Mouse (Mus musculus): ENCODE data around the gene Lrrc56. TPM values are rescaled to one million over a fixed set of nuclear protein-coding genes. Genes with fewer than 3 reads are reported as not detected.

The Lrrc56 gene
- 3.8 and 4.3 TPM in 2 replicates for polyA plus RNA-seq (2014; fragmentation: Nextera tagmentation; extraction: Ambion mirVana)

DNA sequence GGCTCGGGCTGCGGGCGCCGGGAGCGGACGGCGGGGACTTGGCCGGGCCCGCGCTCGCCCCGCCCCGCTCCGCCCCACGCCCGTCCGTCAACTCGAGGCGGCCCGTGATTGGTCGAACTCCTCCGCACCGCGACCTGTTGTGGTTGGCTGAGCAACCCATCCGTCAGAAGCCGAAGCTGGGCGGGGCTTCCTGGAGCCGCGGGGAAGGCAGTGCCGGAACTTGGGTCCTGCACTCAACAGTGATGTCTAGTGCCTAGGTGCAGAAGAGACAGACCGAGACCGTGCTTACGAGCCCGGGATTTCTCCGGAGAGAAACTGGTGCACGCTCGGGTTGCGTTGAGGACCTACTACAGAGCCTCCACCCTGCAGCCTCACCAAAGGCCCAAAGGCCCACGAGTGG is at the start of gene Lrrc56, which contains the start of gene Hras:
Lrrc56 (plus strand) TSS at position 210 of the 400 bp plus-strand sequence.
Hras (minus strand) TSS at position 58 of the 400 bp plus-strand sequence.
- peak; percentile 99 for DNase-seq
- TF ChIP-seq CTCF (IDR thresholded peaks at IDR 0.05; ENCODE audit: low read depth) = no peak
- Histone ChIP-seq H3K9me3 (ENCODE audit: low read depth, low read length) (no peaks in the 10 kb centered on the region), H3K4me1 (ENCODE audit: insufficient read depth) (peaks cover 10% of the 10 kb centered on the region), H3K36me3 (ENCODE audit: insufficient read depth) (peaks cover 34% of the 10 kb centered on the region), H3K27ac (ENCODE audit: low read depth) (peak within 1 kb of the TSS; percentile 83), H3K4me2 (peak within 1 kb of the TSS; percentile 99), H3K4me3 (ENCODE audit: low read depth, low read length) (peak within 1 kb of the TSS; percentile 94), H3K9ac (peak within 1 kb of the TSS; percentile 86), H3K27me3 (ENCODE audit: insufficient read depth, low read length) (no peaks in the 10 kb centered on the region)
- WGBS = under 1% methylated on average over 39 of the region's 39 CpGs
- peak; percentile 95 for ATAC-seq (ENCODE audit: insufficient read depth)

DNA sequence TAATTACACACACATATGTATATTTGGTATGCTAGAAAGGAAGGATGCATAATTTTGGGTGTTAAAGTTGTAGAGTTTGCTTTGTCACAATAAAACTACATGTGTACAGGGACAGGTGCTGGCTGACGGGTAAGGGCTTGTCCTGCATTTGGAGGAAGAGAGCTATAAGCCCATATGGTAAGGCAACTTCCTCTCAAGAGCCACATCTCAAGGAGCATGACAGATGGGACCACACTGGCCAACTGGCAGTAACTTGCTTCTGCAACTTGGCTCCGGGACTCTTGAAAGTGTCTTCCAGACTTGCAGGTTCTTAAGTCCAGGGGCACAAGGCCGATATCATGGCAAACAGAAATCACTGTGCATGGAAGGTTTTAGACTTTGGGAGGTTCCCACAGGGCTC is 49.3 kb upstream of the Lrrc56 start:
- no peak for TF ChIP-seq CTCF (IDR thresholded peaks at IDR 0.05; ENCODE audit: low read depth)
- no peaks in the 10 kb centered on the region for H3K4me1 ChIP-seq (ENCODE audit: insufficient read depth)
- H3K9me3 ChIP-seq (ENCODE audit: low read depth, low read length) = no peaks in the 10 kb centered on the region
- no peak overlapping the region for H3K27ac ChIP-seq (ENCODE audit: low read depth)
- no peak overlapping the region for H3K9ac ChIP-seq
- WGBS = 84% methylated on average over 3 of the region's 3 CpGs
- DNase-seq = no peak
- peaks cover 48% of the 10 kb centered on the region for H3K36me3 ChIP-seq (ENCODE audit: insufficient read depth)
- no peak overlapping the region for H3K4me3 ChIP-seq (ENCODE audit: low read depth, low read length)
- H3K27me3 ChIP-seq (ENCODE audit: insufficient read depth, low read length) = no peaks in the 10 kb centered on the region
- no peak overlapping the region for H3K4me2 ChIP-seq
- ATAC-seq (ENCODE audit: insufficient read depth) = no peak

DNA sequence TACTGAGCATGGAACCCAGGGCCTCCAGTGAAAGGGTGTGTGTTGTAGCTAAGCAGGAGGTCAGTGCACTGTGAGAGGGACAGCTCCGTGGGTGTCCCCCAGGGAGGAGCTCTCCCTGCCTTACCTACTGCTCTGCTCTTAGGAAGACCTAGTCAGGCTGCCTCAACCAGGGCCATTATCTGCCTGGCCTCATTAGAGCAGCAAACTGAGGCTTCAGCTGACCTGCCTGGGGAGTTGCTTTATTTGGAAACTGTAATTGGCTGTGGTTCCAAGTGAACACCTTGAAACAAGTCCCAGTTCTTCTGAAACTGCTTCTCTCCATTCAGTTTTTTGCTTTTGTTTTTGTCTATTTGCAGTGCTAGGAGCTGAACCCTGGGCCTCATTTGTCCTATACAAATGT is 48.6 kb upstream of the Lrrc56 start:
- H3K9ac ChIP-seq = no peak overlapping the region
- no peaks in the 10 kb centered on the region for H3K27me3 ChIP-seq (ENCODE audit: insufficient read depth, low read length)
- ATAC-seq (ENCODE audit: insufficient read depth) (no peak), DNase-seq (no peak)
- no peaks in the 10 kb centered on the region for H3K4me1 ChIP-seq (ENCODE audit: insufficient read depth)
- H3K9me3 ChIP-seq (ENCODE audit: low read depth, low read length) = no peaks in the 10 kb centered on the region
- no peak overlapping the region for H3K4me2 ChIP-seq
- no peak for TF ChIP-seq CTCF (IDR thresholded peaks at IDR 0.05; ENCODE audit: low read depth)
- WGBS = 64% methylated on average over 1 of the region's 1 CpGs
- no peak overlapping the region for H3K27ac ChIP-seq (ENCODE audit: low read depth)
- peaks cover 48% of the 10 kb centered on the region for H3K36me3 ChIP-seq (ENCODE audit: insufficient read depth)
- H3K4me3 ChIP-seq (ENCODE audit: low read depth, low read length) = no peak overlapping the region

DNA sequence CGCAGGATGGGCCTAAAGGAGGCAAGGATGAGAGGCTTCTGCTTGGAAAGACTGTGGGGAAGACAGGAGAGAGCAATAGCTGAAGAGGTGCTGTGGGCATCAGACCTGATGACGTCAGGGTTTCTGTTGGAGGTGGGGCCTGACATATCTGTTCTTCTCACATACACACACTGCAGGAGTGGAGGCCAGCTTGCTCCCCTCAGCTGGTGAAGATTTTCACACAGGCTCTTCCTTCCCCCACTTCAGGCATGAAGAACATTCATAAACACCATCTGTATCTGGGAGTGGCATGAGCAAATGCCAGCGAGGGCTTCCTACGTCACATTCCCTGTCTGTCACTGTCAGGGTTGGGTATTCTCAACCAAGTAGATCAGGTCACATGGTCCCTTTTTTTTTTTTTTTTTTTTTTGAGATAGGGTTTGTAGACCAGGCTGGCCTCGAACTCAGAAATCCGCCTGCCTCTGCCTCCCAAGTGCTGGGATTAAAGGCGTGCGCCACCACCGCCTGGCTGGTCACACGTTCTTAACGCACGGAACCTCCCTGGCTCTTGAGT is 47.8 kb upstream of the Lrrc56 start:
- Histone ChIP-seq H3K27ac (ENCODE audit: low read depth) (no peak overlapping the region), H3K9me3 (ENCODE audit: low read depth, low read length) (no peaks in the 10 kb centered on the region), H3K9ac (no peak overlapping the region), H3K4me1 (ENCODE audit: insufficient read depth) (no peaks in the 10 kb centered on the region), H3K27me3 (ENCODE audit: insufficient read depth, low read length) (no peaks in the 10 kb centered on the region), H3K4me3 (ENCODE audit: low read depth, low read length) (no peak overlapping the region), H3K36me3 (ENCODE audit: insufficient read depth) (peaks cover 55% of the 10 kb centered on the region), H3K4me2 (no peak overlapping the region)
- ATAC-seq (ENCODE audit: insufficient read depth) (0 out of 2 replicates have a peak, but pooled peaks have one; percentile 31), DNase-seq (no peak)
- no peak for TF ChIP-seq CTCF (IDR thresholded peaks at IDR 0.05; ENCODE audit: low read depth)
- 91% methylated on average over 12 of the region's 12 CpGs for WGBS

DNA sequence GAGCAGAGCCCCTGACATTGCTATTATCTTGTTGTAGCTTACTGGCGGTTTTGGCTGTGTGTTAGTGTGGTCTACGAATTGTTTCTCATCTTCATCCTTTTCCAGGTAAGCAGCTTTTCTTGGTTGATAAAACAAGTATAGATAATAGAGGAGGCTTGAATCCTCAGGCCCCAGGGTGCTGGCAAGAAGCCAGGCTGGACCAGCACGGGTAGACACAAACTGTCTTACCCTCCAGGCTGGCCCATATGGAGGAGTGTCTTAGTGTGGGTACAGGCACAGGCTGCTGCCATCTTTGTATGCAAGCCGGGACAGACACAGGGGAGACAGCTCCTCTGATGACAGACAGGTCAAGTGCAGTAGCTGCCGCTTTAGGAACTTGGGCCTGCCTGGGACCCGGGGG is 46.9 kb upstream of the Lrrc56 start:
- DNase-seq = no peak
- no peak overlapping the region for H3K4me2 ChIP-seq
- no peak overlapping the region for H3K9ac ChIP-seq
- H3K4me1 ChIP-seq (ENCODE audit: insufficient read depth) = no peaks in the 10 kb centered on the region
- peaks cover 60% of the 10 kb centered on the region for H3K36me3 ChIP-seq (ENCODE audit: insufficient read depth)
- no peak overlapping the region for H3K27ac ChIP-seq (ENCODE audit: low read depth)
- H3K4me3 ChIP-seq (ENCODE audit: low read depth, low read length) = no peak overlapping the region
- ATAC-seq (ENCODE audit: insufficient read depth) = no peak
- no peak for TF ChIP-seq CTCF (IDR thresholded peaks at IDR 0.05; ENCODE audit: low read depth)
- no peaks in the 10 kb centered on the region for H3K27me3 ChIP-seq (ENCODE audit: insufficient read depth, low read length)
- H3K9me3 ChIP-seq (ENCODE audit: low read depth, low read length) = no peaks in the 10 kb centered on the region
- WGBS = 81% methylated on average over 6 of the region's 6 CpGs

DNA sequence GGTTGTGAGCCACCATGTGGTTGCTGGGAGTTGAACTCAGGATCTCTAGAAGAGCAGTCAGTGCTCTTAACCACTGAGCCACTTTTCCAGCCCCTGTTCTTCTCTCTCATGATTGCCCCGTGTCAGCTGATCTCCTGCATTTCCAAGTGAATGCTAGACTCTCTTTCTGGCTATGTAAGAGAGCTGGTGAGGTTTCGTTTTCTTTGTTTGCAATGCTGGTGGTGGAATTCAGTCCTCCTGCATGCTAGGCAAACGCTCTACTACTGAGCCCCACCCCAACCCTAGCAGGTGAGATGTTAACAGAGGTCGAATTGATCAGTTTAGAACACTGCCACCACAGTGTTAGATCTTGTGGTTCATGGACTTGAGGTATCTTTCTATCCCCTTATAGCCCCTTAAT is 45.3 kb upstream of the Lrrc56 start:
- no peak overlapping the region for H3K4me3 ChIP-seq (ENCODE audit: low read depth, low read length)
- no peak overlapping the region for H3K9ac ChIP-seq
- H3K27ac ChIP-seq (ENCODE audit: low read depth) = no peak overlapping the region
- H3K36me3 ChIP-seq (ENCODE audit: insufficient read depth) = peaks cover 62% of the 10 kb centered on the region
- TF ChIP-seq CTCF (IDR thresholded peaks at IDR 0.05; ENCODE audit: low read depth) = no peak
- no peaks in the 10 kb centered on the region for H3K9me3 ChIP-seq (ENCODE audit: low read depth, low read length)
- no peaks in the 10 kb centered on the region for H3K27me3 ChIP-seq (ENCODE audit: insufficient read depth, low read length)
- no peak overlapping the region for H3K4me2 ChIP-seq
- H3K4me1 ChIP-seq (ENCODE audit: insufficient read depth) = no peaks in the 10 kb centered on the region
- no peak for ATAC-seq (ENCODE audit: insufficient read depth)
- 65% methylated on average over 4 of the region's 4 CpGs for WGBS
- DNase-seq = no peak

DNA sequence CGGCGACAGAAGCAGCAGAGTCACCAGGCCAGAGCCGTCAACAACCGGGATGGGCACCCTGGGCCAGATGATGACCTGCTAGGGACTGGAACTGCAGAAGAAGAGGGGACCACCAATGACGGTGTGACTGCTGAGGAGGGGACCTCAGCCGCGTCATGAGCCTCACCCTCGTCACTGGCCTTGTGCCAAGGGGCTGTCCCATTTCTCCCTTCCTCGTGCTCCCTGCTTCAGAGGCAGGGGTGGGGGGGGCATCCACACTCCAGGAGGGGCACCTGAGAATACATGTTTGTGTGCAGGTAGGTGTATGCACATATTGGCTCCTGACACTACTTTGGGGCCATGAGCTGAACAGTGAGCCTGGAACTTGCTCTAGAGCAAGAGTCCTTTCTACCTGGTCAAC is 38.6 kb upstream of the Lrrc56 start:
- Histone ChIP-seq H3K4me2 (no peak overlapping the region), H3K9me3 (ENCODE audit: low read depth, low read length) (no peaks in the 10 kb centered on the region), H3K27ac (ENCODE audit: low read depth) (no peak overlapping the region), H3K36me3 (ENCODE audit: insufficient read depth) (peaks cover 74% of the 10 kb centered on the region), H3K4me3 (ENCODE audit: low read depth, low read length) (no peak overlapping the region), H3K27me3 (ENCODE audit: insufficient read depth, low read length) (no peaks in the 10 kb centered on the region), H3K9ac (no peak overlapping the region), H3K4me1 (ENCODE audit: insufficient read depth) (no peaks in the 10 kb centered on the region)
- no peak for ATAC-seq (ENCODE audit: insufficient read depth)
- no peak for DNase-seq
- 80% methylated on average over 9 of the region's 9 CpGs for WGBS
- TF ChIP-seq CTCF (IDR thresholded peaks at IDR 0.05; ENCODE audit: low read depth) = no peak

Measured in lung, embryonic 14.5 days (tissue).